Mouse (Mus musculus) mature B cell (primary cell): ENCODE data around the gene Rad51b.

Experiments
- in situ Hi-C: fragments of 300-500 bp; cut with MboI; formaldehyde crosslinking; loops from 2 replicates; pipeline ENCODE4 v1.14.3; 2019

Gene Rad51b

DNA sequence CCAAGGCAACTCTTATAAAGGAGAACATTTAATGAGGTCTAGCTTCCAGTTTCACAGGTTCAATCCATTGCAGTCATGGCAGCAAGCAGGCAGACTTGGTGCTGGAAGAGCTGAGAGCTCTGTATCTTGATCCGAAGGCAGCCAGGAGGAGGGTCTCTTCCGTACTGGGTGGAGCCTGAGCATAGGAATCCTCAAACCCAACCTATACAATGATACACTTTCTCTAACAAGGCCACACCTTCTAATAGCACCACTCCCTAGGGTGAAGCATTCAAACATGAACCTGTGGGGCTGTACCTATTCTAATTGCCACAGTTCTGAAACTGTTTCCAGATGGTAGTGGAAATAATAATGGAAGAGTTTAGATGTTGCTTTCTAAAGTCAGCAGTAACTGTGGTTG is 33.5 kb downstream of the Rad51b start:
- in situ Hi-C loops: no loop called here

DNA sequence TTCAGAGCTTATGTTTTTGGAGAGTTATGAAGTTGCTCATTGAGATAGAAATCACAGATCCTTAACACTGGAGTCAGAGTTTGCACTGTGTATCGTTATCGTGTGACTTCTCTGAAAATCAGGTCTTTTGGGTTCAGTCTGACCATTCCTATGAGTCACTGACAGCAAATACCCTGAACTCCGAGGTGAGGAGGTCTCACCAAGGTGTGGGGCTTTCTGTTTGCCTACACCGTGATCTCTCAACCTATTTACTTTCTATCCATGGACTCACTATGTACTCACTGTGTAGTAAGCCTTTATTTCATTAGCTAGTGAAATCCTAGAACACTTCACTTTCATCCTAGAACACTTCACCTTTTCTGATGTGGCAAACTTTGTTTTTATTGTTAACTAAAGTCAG is 34.6 kb downstream of the Rad51b start:
- in situ Hi-C loops: no loop called here

DNA sequence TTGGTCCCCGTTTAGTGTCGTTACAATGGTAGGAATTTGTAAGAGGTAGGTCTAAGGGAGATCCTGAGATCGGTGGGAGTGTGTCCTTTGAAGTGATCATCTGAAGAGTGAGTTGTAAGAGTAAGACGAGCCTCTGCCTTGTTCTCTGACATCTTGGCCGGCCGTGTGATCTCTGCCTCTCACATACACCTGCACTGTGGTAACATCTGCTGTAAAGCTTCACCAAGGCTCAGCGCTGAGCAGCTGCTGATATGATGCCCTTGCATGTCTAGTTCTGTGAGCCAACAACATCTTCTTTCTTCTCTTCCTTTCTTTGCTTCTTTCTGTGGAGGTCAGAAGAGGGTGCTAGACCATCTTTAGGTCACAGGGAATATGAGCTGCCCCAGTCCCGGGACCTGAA is 41.7 kb downstream of the Rad51b start:
- in situ Hi-C loops: no loop called here

DNA sequence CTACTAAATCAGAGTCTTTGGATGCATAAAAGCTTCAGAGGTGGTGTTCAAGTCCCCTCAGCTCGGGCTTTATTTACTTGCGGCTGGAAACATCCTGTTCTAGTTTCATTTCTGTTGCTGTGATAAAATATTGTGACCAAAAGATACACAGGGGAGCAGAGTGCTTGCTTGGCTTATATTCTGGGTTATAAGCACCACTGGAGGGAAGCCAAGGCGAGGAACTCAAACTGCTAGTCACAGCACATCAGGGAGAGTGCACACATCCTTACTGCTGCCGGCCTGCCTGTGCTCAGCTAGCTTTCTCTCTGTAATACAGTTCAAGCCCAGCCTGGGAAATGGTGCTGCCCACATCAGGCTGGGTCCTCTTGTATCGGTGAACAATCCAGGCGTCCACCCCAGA is 43.4 kb downstream of the Rad51b start:
- in situ Hi-C loops: no loop called here

DNA sequence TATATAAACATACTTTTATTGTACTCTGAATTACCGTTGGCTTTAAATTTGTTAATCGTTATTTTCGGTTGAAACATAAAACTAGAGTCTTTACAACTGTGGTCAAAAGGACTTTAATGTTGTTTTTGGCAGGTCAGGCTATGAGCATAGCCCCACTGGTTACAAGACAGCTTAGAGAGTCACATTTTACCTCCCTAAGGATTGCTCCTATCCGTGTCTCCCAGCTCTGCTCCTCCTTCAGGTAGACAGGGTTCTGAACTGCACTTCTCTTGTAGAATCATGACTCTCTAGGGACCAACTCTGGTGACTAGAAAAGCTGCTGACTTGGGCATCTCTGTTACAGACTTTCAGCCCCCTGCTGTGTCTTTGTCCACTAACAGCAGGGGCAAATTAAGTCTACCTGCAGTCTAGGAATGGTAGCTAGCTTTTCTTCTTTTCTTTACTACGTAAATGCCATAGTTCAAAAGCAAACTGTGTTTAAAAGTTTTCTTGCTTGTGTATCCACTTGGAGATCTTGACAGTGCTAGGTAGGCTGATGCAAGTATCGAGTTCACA is 44.3 kb downstream of the Rad51b start:
- in situ Hi-C loops: no loop called here

DNA sequence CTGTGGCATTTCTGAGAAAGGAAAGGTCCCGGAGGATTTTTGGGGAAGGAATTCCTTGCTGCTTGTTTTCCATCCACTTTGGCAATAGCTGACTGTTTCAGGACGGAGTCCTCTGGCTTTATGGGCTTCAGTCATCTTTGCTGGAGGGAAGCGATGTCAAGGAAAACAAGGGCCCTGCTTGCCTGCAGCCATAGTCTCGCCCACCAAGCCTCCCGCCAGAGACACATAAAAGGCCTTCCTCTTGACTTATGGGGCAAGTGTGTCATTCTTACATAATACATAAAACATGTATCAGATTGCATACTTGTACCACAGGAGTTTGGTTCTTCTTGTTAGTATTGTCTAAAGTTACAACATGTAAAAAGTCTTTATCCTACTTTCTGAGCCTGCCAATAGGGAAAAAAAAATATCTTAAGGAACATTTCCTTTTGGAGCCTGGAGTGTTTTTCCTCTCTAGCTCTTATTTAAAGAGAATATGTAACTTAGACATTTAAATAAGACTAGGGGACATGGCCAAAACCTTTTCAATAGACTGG is 49.2 kb downstream of the Rad51b start:
- in situ Hi-C loops: no loop called here

DNA sequence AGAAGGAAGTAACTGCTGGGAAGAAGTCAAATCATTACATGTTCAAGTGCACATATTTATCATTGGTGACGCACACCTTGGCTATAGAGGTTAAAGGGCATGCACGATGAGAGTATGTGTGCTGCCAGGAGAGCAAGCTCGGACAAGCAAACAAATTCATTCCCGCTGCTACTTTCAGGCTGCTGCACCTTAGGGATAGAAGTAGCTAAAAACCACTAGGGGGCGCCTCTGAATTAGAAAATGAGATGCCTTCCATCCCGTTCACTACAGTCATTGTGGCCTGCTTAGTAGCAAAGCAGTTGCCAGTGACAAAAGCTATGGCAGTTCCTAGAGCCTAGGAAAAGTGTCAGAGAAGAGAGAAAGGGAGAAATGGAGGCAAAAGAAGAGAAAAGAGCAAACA is 50.6 kb downstream of the Rad51b start:
- in situ Hi-C loops: no loop called here

DNA sequence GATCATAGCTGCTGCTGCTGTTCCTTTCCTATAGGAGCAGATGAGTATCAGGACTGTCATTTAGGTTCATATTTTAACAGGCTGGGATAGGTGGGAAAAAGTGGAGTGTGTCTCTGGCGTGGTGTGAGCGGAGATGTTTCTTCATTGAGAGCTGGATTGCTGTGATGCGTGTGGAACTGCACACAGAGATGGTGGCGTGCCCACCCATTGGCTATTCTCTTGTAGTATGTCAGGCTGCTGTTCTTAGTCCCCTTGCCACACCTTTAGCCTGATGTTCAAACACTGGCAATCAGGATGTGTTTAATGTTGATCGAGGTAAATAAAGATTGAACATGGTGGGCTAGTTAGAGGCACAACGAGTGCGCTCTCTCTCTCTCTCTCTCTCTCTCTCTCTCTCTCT is 54.4 kb downstream of the Rad51b start:
- in situ Hi-C loops: no loop called here

DNA sequence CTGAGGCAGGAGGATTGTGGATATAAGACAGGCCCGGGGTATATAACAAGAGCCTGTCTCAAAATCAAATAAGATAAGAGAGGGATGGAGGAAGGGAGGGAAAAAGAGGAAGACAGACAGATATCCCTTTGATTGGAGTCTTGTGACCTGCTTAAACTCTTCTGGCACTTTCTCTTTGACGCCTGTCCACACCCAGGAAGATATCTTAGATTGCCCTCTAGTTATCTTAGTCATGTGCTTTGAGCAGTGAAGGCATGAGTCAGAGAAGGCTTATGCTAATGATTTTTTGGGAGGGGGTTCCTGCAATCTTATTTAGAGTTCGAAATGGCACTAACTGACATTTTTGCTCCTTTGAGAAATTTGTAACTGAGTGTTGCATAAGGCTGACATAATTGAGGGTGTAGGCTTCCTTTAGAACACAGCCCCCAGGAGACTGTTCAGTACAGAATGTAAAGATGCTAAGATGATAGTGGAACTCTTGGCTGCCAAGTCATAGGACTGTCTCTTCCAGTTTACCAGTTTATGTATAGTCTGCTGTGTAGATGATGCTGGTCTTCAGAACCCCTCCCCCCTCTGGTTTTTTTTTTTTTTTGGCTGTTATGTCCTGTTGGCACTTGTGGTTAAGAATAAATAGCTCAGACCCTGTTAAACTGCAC is 55.1 kb downstream of the Rad51b start:
- in situ Hi-C loops: no loop called here

DNA sequence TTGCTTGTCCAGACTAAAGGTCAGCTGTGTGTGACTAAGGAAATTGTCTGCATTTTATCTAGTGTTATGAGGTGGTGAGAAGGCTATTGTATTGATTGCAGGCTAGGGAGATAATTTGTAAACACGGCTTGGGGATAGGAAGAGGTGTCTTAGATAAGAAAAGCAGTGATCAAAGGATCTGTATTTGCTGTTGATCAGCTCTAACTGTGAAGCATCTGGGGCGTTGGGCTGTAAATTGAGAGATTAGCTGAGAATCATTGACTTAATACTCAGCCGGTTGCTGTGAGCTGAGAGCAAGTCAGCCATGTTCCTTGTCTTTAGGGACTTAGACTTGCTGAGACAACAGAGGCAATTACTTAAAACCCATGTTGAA is 55.6 kb downstream of the Rad51b start:
- in situ Hi-C loops: no loop called here

DNA sequence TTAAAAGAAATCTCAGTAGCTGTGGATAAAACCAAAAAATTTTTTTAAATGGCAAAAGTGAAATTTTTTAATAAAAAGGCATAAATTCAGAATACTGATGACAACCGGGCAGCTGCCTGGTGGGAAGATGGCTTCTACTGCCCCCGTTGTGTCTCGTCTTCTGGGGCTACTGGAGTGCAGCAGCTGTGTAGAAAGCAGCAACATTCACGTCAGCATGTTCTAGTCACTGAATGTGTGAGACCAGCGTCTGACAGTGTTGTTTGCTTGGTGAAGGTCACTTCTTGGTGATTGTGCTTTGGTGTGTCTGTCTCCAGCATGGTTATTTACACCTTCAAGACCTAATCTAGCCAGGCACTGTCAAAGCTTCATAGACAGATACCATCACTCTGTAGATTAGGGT is 56.3 kb downstream of the Rad51b start:
- in situ Hi-C loops: no loop called here

DNA sequence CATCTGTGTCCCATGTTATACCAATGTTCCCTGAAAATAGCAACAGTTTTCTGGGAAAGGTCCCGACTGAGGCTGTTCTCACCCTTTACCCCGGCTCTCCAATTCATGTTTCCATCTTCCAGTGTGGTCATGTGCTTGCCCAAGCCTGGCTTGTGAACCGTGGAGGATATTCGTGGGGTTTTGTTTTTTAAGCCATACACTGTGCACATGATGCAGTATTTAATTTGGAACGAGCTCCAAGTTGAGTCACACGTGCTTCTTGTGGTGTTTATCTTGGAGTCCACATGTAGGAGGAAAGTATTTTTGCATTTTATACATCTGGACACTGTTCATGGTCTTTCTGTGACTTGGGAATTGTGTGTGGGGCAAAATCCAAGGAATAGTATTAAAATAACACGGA is 57.5 kb downstream of the Rad51b start:
- in situ Hi-C loops: loop anchor here (5.0 kb wide), 1 partner anchor 788 kb away; no protein-coding TSS in a partner anchor

DNA sequence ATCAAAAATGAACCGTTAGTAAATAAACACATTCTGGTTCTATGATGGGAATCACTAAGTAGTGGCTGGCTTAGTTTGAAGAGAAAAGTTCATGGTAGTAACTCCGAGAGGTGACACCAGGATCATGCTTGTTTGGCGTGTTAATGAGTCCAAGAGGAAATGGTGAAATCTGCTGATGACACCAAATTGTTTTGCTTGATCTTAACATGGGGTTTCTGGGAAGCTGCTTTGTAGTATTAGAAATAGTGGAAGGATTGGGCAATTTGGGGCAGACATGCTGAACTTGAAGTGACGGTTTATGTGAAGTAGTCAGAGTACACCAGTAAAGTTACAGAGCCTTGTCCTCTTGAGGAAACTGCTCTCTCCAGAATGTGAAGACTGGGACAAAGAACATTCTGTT is 59.1 kb downstream of the Rad51b start:
- in situ Hi-C loops: loop anchor here (5.0 kb wide), 1 partner anchor 786 kb away; no protein-coding TSS in a partner anchor

DNA sequence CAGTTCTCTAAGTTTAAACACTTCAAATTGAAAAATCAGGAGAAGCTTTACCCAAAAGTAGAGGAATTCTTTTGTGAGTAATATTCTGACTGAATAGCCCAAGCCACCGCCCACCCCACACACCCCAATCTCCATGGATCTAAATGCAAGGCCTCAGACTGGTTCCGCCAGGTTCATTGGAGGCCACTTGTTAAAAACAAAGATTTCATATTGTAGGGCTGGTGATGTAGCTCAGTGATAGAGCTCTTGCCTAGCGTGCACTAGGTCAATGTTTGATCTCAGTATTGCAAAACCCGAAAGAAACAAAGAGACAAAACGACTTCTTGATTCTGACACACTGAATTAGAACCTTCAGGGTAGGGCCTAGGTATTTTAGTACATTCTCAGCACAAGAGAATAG is 60.5 kb downstream of the Rad51b start:
- in situ Hi-C loops: loop anchor here (5.0 kb wide), 1 partner anchor 785 kb away; no protein-coding TSS in a partner anchor

DNA sequence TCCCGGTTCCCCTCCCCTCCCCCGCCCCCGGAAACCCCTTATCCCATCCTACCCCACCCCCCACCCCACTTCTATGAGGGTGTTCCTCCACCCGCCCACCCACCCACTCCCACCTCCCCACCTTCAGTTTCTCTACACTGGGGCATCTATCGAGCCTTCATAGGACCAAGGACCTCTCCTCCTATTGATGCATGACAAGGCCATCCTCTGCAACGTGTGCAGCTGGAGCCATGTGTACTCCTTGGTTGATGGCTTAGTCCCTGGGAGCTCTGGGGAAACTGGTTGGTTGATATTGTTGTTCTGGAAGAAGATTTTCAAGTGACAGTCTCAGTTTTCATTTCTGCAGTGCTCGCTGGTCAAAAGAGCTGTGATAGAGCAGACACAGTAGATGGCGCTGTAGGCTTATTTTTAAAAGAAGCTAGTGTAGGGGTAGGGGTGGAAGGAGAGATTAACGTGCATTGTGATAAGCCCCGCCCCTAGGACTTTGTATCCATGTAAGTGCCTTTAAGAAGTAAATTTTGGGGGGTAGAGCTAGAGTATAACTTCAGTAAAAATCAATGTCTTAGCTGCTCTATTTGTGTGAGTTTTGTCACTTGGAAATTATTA is 61.6 kb downstream of the Rad51b start:
- in situ Hi-C loops: loop anchor here (5.0 kb wide), 1 partner anchor 784 kb away; no protein-coding TSS in a partner anchor

DNA sequence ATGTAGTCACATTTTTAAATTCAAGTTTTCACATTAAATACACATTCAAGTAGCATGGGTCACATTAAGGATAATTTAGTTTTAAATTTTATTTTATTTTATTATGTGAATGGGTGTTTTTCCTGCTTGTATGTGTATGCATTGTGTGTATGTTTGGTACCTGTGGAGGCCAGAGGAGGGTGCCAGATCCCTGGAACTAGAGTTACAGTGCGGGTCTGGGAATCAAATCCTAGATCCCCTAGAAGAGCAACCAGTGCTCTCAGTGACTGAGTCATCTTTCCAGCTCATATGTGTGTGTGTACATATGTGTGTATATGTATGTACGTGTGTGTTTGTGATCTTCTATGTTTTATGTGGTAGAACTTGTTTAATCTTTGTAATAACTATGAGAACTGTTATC is 62.3 kb downstream of the Rad51b start:
- in situ Hi-C loops: loop anchor here (5.0 kb wide), 1 partner anchor 783 kb away; no protein-coding TSS in a partner anchor

DNA sequence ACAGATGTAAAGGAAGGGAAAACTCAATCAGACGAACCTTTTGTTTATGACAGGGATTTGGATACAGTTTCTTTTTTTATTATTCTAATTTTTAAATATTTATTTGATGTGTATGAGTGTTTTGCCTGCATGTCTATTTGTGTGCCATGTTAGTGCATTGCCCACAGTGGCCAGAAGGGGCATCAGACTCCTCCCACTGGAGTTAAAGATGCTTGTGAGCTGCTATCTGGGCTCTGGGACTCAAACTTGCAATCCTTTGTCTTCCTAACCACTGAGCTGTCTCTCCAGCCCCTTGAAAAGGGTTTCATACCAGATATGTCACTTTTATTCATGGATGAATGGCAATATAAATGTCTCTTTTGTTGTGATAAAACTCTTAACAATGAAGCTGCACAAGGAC is 65.1 kb downstream of the Rad51b start:
- in situ Hi-C loops: no loop called here

DNA sequence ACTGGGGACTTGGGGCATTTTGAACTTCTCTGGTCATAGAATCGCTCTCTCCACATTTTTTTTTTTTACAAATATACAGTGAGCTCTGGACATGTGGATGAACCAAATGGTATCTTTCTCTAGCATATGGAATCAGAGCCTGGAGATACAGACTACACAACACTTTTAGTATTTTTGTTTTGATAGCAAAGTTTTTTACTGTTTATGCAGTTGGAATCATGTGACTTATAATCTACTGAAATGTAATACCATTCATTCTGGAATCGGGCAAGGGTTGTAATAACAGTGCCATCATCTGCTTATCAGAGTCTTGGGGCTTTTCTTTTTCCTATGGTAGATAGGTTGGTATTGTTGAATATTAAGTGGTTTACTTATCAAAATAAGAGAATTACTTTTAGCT is 67.2 kb downstream of the Rad51b start:
- in situ Hi-C loops: no loop called here

DNA sequence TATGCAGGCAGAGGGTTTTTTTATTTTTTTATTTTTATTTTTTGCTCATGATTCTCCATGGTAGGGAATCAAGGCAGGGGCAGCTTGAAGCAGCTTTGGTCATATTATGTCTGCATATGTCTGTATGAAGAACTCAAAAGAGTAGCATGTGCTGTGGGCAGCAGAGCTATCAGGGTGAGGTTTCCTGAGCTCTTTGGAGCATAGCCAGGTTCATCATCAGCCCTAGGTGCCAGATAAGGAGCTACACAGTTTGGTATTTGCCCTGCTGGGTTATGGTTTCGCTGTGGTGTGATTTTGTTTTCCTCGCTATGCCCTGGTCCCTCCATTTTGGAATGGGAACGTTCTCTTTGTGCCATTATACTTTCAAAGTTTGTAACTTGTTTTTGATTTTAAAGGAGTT is 71.7 kb downstream of the Rad51b start:
- in situ Hi-C loops: no loop called here

DNA sequence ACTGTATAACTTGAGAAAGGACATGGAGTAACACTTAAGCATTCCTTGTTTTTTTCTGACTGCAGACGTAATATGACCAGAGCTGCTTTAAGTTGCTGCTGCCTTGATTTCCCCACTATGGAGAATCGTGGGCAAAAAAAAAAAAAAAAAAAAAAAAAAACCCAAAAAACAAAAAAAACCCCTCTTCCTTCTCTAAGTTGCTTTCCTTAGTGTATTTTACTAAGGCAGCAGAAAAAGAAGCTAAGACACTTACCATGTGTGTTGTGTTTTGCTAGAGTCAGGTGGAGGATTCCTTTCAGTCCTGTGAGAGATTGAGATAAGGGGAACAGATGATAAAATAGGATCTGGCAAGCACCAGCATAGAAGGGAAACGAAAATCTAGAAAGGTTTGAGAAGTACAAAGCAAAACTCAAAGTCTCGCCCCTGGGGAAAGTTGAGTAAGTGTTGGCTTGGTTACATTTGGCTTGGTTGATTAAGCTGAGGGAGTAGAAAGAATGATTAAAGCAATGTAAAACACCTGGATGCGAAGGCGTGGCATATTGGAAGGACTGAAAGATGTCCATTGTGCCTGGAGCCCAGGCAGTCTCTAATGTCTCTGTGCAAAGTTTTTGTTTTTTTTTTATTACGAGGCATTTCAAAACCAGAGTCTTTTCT is 72.6 kb downstream of the Rad51b start:
- in situ Hi-C loops: no loop called here

DNA sequence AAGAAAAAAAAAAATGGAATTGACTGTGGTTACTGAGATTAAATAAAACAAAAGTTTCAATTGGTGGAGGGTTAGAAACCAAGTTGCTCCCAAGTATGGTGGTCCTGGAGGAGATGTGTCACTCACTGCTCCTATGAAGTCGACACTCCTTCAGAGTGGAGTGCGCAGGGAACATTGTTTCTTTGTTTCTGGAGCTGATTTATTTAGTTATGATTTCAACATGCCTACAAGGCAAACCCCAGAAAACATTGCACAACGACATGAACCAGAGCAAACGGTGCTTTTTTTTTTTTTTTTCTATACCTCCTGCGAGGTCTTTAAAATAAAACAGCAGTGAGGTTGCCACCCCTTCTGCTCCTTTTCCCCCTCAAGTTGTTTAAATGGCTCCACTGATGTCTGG is 75.6 kb downstream of the Rad51b start:
- in situ Hi-C loops: no loop called here

DNA sequence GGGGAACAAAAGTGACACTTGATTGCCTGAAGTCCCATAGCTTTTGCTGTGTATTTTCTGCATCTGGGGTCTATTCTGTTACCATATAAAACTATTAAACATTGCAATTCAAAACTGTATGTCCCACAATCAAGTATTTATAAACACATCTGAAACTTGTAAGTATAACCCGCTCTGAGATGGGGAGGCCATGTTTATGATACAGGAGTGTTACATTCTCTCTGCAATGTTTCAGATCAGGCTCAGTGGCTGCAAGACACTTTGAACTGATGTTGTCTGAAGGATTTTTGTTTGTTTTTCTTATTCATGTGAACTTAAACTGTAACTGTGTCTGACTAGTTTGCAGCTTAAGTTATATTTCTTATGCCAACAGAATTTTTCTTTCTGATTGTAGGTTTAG is 80.3 kb downstream of the Rad51b start:
- in situ Hi-C loops: no loop called here

DNA sequence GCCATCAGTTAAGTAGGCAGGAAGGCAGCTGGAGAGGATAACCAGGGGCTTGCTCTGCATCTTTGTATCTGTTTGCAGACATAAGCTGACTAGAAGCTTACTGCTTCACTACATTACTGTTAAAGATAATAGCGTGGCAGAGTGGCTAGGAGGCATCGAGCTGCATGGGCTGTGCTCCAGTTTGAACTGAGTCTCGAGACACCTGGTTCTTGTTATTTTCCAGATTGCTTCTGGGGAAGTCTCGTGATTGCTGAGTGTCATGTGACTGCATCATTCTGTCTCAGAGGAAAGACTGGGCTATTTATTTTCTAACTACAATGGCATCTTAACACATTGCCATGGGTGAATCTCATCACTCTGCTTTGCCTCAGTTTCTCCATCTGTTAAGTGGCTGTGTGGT is 80.8 kb downstream of the Rad51b start:
- in situ Hi-C loops: no loop called here
